Mouse (Mus musculus): ENCODE data around the gene Pikfyve.

The Pikfyve gene

DNA sequence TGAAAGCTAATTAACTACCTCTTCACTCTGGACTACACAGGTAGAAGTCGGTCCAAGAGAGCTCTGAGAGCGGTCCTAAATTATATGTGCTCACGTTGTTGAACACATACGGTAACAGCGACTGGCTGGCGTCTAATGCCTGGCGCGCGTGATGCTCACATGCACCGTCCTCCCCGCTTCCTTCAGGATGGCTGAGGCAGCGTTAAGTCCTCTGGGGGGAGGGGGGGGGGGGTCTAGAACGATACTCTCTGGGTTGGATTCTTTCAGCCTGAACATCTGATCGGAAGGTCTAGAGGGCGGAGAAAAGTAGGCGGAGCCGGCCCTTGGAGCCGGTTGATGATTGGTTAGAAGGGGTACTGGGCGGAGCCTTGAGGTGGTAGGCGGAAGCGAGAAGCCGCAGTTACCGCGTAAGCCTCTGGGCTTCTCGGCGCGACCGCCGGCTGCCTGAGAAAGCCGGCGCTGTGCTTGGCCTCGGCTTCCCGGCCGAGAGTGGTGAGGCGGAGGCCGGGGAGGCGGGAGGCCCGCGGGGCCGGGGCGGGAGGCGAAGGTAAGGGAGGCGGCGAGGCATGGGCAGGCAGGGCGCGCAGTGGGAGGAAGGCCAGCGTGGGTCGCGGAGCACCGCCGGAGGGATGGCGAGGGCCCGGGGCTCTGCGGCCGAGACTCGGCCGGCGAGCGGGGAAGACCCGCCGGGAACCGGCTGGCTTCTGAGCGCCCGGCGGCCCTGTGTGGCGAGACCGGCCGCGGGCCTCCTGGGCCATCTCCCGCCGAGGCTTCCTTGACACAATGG lies at the start of gene Pikfyve, which contains the start of gene Idh1:
Pikfyve (plus strand) TSS at position 397 of the 787 bp plus-strand sequence.
Idh1 (minus strand) TSS at position 214 of the 787 bp plus-strand sequence.
- DNase-seq (ENCODE audit: low spot score in 2 of 2): peak; percentile 95 to 97

DNA sequence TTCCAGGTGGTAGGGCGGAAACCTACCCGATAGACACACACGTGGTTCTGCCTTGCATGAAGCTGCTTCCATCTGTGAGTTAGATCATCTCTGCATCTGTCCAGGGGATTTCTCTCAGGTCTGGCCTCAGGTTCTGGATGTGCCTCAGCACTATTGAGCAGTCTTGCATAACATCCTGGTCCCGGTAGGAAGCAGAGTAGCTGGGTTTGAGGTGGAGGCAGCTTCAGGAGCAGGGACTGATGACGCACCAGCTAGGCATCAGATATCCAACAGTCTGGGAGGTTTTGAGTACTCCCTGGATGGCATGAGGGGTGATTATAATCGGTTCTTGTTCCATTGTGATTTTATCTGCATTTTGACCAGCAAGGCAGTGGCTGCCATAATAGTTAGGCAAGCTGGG lies 48.9 kb upstream of the Pikfyve start:
- no peak for DNase-seq (ENCODE audit: low spot score in 2 of 2)

DNA sequence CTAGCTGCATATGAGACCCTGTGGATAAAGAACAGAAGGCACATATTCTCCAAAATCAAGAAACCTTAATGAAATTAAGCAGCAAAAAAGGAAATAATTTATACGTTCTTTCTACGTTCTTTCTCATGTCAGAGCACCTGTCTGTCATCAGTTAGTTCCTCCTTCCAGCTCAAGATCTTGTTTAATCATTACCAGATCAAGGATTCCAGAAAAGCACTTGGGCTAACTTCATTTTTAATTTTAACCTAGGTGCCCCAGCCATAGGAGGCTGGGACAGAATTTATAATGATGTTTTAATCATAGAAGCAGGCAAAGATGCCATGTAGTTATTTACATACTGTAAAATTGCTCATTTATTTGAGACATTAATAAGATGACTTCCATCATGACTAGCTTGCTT lies 41.7 kb upstream of the Pikfyve start:
- DNase-seq (ENCODE audit: low spot score in 2 of 2): no peak

DNA sequence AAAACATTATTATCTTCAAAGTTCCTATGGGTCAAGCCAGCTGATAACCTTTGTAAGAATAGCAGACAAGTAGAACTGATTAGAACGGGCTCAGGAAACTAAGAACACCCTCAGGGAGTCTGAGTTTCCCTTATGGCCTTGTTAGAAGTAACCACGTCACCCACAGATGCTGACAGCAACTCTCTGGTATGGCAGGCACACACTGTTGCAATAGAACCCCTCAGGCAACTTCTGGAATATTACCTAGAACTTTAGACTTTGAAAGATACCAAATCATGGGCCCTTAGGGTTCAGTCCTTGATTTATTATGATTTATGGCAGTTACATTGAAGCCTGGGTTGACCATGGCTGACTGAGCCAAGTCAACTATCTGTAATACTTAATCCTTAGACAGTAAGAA lies 39.9 kb upstream of the Pikfyve start:
- no peak for DNase-seq (ENCODE audit: low spot score in 2 of 2)

DNA sequence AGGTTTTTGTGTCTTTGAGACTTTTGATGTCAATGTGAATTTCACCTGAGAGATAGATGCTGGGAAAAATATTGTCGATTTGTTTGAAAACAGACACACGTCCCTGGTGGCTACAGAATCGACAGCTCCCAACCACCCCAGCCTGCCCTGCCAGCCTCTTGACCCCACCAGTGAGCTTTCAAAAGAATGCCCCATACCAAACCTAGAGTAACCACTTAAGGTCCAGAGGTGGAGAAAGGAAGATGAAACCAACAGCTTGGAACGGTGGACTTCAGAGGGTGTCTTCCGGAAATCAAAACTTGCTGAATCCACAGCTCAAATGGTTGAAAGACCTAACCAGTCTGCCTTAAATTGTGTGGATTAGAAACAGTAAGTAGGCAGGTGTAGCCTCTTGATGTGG lies 39.2 kb upstream of the Pikfyve start:
- no peak for DNase-seq (ENCODE audit: low spot score in 2 of 2)

DNA sequence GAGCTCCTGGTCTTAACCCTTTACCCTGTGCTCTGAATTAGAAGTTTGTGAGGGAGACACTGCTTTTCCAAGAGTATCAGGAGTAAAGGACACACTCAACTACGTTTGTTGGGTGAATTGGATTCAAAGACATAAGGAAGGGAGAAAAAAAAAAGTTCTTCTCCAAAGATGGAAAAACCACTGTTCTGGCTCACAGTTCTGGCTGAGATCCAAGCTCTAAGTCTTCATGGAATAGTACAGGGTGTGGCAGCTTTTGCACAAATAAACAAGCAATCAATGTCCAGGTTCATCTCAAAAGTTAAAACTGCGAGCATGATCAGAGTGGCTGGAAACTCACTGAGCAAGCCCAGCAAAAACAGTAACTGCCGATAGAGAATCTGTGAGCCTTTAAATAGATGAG lies 38.5 kb upstream of the Pikfyve start:
- no peak for DNase-seq (ENCODE audit: low spot score in 2 of 2)

DNA sequence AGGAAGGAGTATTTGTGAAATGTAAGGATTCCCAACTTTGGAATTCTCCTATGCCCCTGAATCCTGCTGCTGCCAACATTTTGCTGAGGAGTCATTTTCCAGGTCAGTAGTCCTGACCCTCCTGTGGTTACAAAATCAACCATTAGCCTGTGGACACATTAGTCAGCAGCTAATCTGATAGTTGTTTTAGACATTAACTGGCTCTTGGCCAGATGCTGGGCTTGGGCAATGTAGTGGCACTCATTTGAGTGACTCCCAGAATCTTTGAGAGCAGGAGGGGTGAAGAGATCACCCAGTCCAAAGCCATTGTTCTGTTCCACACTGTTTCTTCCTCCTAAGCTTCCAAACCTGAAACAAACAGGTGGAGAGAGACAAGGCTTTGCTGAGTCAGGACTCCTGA lies 31.7 kb upstream of the Pikfyve start:
- DNase-seq (ENCODE audit: low spot score in 2 of 2): no peak

DNA sequence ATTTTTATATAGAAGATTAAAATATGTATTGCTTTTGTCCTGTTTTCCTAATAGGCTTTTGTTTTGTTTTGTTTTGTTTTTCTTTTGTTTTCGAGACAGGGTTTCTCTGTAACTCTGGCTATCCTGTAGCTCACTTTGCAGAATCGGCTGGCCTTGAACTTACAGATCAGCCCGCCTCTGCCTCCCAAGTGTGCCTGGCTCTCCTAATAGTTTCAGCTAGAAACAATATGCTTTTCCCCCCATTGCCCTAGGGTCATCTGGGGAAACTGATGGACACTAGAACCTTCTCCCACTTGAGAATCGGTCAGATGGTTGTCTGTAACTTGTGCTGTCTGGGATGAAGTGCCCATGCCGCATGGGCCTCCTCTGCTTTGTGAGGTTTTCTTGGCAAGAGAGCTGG lies 30.4 kb upstream of the Pikfyve start:
- no peak for DNase-seq (ENCODE audit: low spot score in 2 of 2)

DNA sequence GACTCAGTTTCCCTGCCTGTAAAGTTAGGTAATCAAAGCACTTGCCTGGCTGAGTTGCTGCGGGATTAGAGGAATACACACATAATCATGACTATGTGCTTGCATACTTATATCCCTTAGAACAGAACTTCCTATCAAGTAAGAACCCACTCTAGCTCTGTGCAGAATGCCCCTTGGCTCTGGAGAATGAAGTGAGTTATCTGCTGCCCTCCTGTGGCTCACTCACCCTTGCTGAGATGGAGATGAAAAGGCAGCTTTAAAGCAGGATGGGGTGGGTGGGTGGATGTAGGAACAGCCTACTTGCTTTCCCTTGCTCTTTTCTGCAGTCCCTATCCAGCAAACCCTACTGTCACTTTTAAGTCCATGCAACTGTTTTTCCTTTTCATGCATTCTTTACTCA lies 24.3 kb upstream of the Pikfyve start:
- DNase-seq (ENCODE audit: low spot score in 2 of 2): no peak

DNA sequence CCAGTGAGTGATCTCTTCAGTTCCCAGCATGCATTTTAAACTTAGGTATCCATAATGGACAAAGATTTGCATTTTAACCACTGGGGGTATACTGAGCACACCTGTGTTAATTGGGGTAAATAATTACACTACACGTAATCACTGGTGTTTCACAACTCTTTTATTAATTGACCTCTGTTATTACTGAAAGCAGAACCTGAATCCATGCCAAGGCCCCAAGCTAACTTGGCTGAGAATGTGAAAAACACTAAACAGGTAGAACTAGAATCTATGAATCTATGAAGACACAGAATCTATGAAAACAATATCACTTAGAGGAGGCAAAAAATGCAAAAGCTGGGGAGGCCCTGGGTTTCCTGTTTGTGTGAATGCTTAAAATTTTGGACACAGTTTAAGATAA lies 19.0 kb upstream of the Pikfyve start:
- DNase-seq (ENCODE audit: low spot score in 2 of 2): no peak

DNA sequence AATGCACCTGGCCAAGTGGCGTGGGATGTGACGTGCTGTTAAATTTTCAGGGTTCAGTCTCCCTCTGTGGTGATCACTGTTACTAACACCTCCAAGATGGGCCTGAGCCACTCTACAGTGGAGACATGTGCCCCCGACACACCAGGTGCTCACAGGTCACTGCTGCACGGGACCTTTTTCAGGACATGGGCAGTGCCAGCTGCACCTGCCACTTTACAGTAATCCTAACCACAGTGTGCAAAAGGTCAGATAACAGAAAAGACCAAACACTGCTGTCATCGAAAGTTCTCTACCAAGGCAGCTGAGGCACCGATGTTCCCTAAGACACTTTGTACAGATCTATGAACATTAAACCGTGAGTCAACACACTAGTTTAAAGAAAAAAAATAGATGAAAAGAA lies 16.9 kb upstream of the Pikfyve start:
- DNase-seq (ENCODE audit: low spot score in 2 of 2): no peak

DNA sequence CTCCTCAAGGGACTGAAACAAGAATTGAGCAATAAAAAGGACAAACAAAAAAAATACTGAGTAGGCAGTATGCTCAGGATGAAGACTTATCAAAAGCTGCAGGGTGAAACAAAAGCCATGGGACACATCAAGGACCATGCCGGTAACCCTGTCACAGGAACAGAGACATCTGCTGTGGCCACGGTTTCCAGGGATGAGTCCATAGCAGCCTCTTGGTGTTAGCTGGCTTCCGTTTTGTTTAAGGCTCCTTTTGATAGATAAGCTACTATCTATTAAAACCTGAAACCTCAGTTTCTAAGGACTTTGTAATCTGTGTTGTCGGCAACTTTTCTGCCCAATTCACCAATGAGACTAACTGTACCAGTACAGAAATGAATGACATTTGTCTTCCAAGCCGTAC lies 16.5 kb upstream of the Pikfyve start:
- no peak for DNase-seq (ENCODE audit: low spot score in 2 of 2)

DNA sequence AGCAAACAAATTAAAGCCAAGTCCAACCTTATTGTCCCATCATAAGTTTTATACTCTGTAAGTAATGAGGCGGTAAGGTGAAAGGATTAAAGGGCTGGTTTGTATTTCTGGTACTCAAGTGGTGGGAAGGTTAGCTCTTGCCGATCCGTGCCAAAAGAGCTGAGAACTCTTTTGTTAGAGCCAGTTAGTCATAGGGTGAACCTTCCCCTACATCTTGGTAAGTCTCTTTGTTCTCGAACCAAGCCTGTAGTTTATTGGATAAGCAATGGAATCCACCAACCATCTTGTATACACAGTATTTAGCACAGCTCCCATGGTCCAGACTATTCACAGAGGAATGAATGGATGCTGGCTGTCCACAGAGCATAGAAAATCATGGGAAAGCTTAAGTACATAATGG lies 14.9 kb upstream of the Pikfyve start:
- no peak for DNase-seq (ENCODE audit: low spot score in 2 of 2)

DNA sequence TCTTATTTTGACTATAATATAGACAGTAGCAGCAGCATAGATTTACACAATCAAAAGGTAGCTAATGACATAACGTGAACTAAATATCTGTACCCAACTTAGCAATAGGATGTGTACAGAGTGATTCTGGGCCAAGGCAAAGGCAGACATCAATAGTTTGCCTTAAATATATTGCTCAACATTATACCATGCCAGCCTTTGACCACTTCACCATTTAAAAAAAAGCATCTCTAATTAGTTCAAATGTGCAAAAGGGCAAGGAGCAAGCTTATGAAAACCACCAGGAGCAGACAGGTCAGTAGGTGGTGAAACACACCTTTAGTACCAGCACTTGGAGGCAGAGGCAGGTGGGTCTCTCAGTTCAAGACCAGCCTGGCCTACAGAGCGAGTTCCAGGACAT lies 12.8 kb upstream of the Pikfyve start:
- no peak for DNase-seq (ENCODE audit: low spot score in 2 of 2)

DNA sequence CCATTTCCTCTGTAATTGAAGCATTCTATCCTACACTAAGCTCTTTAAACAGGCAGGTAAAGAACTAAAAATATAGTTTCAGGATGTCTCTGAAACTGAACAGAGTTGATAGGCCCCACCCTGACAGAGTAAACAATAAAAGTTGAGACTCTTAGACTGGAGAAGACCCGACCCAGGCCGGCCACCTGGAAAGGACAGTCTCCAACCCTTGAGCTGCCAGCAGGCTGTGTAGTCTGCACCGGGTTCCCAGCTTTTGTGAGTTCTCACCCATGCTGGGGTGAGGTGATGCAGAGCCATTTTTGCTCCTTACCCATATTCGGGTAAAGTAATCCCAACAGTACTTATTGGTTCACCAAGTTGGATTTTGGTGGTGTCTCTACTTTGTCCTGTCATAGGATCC lies 10.3 kb upstream of the Pikfyve start:
- DNase-seq (ENCODE audit: low spot score in 2 of 2): no peak

DNA sequence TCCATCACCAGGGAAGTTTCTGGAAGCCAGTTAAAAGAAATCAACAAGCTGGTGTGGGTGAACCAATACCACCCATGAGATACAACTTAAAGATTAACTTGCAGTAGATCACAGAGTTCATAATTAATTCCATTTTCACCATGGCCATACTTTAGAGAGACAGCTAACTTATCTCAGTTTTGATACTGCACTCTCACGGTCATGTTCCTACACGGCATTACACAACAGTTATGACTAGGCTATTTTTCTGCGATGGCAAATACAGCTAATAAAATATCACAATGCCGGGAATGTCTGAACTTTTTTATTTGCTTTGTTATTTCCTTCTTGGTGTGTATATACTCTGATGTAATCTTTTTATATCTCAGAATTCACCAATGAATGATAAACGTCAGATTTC lies 9.6 kb upstream of the Pikfyve start:
- DNase-seq (ENCODE audit: low spot score in 2 of 2): peak; percentile 31 to 50

DNA sequence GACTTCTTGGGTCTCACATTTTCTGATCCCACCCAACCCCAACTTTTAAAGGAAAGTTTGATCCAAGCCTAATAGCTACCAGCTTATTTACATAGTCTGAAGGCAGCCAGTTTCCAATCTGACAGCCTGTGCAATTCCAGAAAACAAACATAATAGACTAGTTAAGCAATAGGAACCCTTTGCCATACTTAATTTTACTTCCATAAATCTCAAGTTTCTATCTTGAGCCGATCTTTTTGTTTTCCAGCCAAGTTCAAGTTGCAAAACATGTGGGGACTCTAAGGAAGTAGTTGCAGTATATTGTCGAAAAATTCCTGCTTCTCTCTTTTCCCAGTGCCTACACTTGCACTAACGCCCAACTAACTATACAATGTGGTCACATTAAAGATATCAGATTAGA lies 9.0 kb upstream of the Pikfyve start:
- peak in 1 of 2 experiments; percentile 24 for DNase-seq (ENCODE audit: low spot score in 2 of 2)

DNA sequence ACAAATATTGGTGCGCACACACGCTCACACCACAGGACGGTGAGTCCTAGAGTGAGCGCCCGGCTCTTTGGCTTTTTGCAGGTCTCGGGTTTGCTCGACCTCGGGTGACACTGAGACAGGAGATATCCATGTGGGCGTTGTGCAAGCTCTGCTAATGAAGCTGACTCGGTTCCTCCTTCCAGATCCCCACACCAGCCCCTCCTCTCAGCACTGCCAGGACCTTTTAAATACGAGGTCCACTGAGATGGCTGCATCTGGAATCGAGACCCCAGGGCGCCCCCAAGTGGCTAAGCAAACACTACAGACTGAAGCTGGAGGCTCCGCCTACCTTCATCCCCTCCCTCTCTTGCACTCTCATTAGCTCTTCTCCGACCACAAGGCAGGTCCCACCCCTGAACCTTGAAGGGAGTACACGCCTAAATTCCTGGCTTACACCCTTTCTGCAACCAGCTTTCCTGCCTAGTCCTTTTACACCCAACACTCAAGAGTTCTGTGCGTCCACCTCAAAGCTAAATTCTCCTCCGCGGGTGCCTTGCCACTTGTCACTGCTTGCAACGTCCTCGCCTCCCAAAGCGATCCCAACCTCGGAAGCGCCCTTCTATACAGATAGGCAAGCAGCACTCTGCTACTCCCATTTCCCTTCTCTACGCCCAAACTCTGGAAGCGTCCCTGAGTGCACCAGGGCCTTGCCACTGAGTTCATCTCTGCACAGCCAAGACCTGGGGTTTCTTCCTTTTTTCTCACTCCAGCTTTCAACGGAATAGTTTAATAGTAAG lies 8.2 kb upstream of the Pikfyve start:
- peak; percentile 97 for DNase-seq (ENCODE audit: low spot score in 2 of 2)

DNA sequence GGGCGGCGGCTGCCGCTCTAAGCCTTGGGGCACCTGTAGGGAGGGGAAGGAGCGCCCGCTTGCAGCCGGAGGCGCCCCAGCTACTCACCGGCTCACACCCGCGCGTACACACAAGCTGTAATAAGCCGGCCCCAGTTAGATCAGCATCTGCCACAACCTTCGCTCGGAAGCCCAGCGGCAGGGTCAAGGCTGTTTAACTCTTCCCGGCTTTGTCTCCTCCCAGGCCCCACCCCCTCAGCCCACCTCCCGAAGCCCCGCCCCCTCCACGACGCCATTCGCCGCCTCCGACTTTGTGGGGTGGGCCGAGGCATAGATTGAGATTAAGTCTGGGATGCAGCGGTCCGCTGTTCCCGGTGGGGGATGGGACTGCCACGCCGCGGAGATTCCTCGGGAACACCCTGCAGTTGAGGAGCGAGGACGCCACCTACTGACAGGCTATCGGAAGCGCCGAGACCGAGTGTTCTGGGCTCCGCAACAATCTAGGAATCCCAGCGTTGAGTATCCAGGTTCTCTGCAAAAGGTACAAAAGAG lies 7.5 kb upstream of the Pikfyve start:
- peak; percentile 97 to 98 for DNase-seq (ENCODE audit: low spot score in 2 of 2)

DNA sequence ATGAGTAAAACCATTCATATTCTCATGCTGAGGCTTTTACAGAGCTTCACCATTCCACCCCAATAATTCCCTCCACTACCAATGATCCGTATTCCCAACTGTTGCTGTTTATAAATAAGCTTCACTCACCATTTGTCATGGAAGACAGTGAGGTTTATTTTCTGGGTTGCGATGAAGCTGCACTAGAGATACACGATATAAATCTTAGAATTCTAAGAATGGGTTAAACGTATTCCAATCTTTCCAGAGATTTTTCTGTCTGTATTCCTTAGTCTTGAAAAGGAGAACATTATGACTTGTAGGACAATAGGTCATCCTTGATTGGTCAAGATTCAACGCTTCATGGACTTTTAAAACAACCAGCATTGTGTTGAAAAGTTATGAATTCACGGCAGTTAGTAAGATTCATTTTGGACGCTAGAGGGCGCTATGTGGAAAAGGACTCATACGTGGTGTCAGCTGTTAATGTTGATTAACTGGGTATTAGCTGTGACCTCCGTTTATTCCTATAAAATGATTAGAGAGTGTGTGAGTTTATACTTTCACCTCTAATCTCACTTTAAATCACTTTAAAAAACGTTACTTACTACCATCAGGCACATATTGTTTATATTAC lies 6.7 kb upstream of the Pikfyve start:
- DNase-seq (ENCODE audit: low spot score in 2 of 2): peak; percentile 44 to 79

DNA sequence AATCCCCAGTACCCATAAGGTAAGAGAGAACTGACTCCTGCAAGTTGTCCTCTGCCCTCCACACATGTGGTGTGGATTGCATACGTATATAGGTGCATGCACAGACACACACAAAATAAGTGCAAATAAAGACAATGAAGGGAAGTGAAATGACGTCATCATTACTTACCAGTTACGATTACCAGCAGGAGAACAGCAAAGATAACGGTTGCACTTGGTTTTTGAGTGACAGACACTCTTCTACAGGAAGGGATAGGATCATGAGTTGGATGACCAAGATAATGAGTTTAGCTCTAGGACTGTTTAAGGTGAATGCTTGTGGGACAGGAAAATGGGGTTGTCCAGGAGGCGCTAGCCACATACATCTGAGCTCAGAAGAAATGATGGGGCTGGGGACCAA lies 5.0 kb upstream of the Pikfyve start:
- no peak for DNase-seq (ENCODE audit: low spot score in 2 of 2)

DNA sequence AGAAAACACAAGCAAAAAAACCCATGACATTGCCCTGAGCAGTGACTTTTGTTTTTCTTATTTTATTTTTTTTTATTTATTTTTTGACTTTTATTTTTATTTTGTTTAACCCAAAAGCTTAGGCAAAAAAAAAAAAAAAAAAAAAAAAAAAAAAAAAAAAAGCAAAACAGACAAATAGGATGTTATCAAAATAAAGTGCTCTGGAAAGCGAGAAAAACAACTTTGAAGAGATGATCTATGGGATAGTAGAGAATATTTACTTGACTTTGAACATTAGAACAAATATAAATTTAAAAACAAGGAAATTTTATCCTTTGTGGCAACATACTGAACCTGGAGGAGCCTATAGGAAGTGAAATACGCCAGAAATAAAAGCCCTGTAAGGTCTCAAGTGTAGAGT lies 2.5 kb upstream of the Pikfyve start:
- no peak for DNase-seq (ENCODE audit: low spot score in 2 of 2)

DNA sequence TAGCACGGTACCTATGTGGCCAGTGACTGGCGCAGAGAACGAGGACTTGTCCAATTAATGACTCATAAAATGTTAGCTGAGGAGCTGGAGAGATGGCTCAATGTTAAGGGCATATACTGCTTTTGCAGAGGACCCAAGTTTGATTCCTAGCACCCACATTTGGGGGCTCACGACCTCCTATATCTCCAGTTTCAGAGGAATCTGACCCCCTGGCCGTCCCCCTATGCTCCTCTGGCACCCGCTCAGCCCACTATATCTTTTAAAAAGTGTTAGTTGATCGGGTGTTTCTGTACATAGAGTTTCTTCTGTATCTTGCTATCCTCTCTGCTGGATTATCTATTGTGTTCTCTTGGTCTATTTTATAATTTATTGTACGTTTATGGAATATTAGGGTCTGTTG lies 1.5 kb upstream of the Pikfyve start:
- no peak for DNase-seq (ENCODE audit: low spot score in 2 of 2)

Data from heart, adult 9 months (tissue).